Mouse (Mus musculus) hindbrain, embryonic 16.5 days (tissue): ENCODE results near the gene Begain. TPM values are rescaled to one million over a fixed set of nuclear protein-coding genes. Genes with fewer than 3 reads are reported as not detected.
A peak's percentile ranks its signal among the peaks of the same experiment; 100 is the strongest.

Source experiments
- ATAC-seq: fragments of 200-750 bp; cut with Nextera tagmentation; 2 replicates; pipeline ENCODE4 v1.8.0; 2017; ENCODE audit warnings: moderate TSS enrichment, moderate library complexity
- H3K27ac ChIP-seq: fragments of 300-500 bp; sonication (generic); 2 replicates; pipeline ENCODE4 v1.5.1; 2014; ENCODE audit warnings: low read depth, mild to moderate bottlenecking, control low read depth, low read length, moderate library complexity
- H3K27me3 ChIP-seq: fragments of 300-500 bp; sonication (generic); replicated peaks from 2 replicates; pipeline ENCODE4 v1.6.1; 2014; ENCODE audit warnings: low read length; ENCODE audit not compliant: control insufficient read depth, insufficient read depth
- H3K36me3 ChIP-seq: fragments of 300-500 bp; sonication (generic); 2 replicates; pipeline ENCODE4 v1.6.1; 2014; ENCODE audit warnings: mild to moderate bottlenecking, low read length, moderate library complexity, mixed read lengths; ENCODE audit not compliant: control insufficient read depth, insufficient read depth
- H3K4me1 ChIP-seq: fragments of 300-500 bp; sonication (generic); 2 replicates; pipeline ENCODE4 v1.6.1; 2014; ENCODE audit warnings: low read depth, low read length; ENCODE audit not compliant: control insufficient read depth, insufficient read depth
- H3K4me2 ChIP-seq: fragments of 300-500 bp; sonication (generic); 2 replicates; pipeline ENCODE4 v1.6.1; 2014; ENCODE audit warnings: mild to moderate bottlenecking, low read length, control low read depth, moderate library complexity
- H3K4me3 ChIP-seq: fragments of 300-500 bp; sonication (generic); 2 replicates; pipeline ENCODE4 v1.5.1; 2014; ENCODE audit warnings: mild to moderate bottlenecking, low read length, control low read depth, moderate library complexity
- H3K9ac ChIP-seq: fragments of 300-500 bp; sonication (generic); 2 replicates; pipeline ENCODE4 v1.6.1; 2014; ENCODE audit warnings: low read depth, mild to moderate bottlenecking, control low read depth, low read length, moderate library complexity
- H3K9me3 ChIP-seq: fragments of 300-500 bp; sonication (generic); 2 replicates; pipeline ENCODE4 v1.6.1; 2014; ENCODE audit warnings: mild to moderate bottlenecking, low read length, moderate library complexity; ENCODE audit not compliant: control insufficient read depth
- WGBS: fragments of 180-500 bp; shearing (Covaris S2); extraction: QIAGEN DNeasy Blood & Tissue Kit; methylation state at CpG from one replicate; pipeline ENCODE4 v1.1.7; 2014; 5-methylcytosine and 5-hydroxymethylcytosine counted together
- polyA plus RNA-seq: library from polyadenylated mRNA; unstranded; fragments of >200 nt; fragmentation: Nextera tagmentation; extraction: Ambion mirVana; gene quantifications from 2 replicates; pipeline ENCODE4 v1.2.1, GENCODE M21; 2015

Gene Begain
- polyA plus RNA-seq, 1 experiment from 2014 or later: 22.4 TPM

DNA sequence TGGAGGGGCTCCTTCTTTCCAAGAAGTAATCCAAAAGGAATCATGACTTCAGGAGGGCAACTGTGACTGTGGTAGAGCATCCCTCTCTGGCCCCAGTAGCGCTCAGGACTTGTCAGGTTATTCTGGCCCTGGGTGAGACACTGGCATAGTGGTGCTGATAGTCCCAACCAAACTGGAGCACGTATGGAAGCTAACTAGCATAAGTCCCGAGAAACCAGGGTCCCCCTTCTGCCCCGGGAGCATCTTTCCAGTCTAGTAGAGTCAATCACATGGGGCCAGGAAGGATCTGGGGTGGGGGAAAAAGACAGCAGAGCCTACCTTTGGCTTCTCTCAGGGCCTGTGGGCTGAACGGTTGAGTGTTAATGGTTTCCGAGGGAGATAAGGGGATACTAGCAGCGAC is 721 bp upstream of the Begain start:
- Histone ChIP-seq H3K36me3 (no peaks in the 10 kb centered on the region), H3K9me3 (no peaks in the 10 kb centered on the region), H3K9ac (no peak overlapping the region), H3K4me1 (peaks cover 14% of the 10 kb centered on the region), H3K4me2 (peak overlapping the region; percentile 95), H3K4me3 (peak overlapping the region; percentile 65), H3K27ac (no peak overlapping the region), H3K27me3 (no peaks in the 10 kb centered on the region; the same call in 1 of the 2 replicates)
- 75% methylated on average over 7 of the region's 7 CpGs for WGBS
- ATAC-seq: no peak

- Histone ChIP-seq H3K4me1 (peaks cover 14% of the 10 kb centered on the region), H3K4me3 (peak overlapping the region; percentile 65)
Observed at GRCm38 (mm10) chr12:109067561-109068135, 369 bp downstream of the Begain start.

GRCm38 (mm10) chr12:109058660-109059059 is 9.4 kb downstream of the Begain start:
- WGBS: 85% methylated on average over 8 of the region's 8 CpGs

More at GRCm38 (mm10) chr12:109067561-109068135, 369 bp downstream of the Begain start:
- WGBS: 2% methylated on average over 32 of the region's 59 CpGs
- Histone ChIP-seq H3K4me2 (peak overlapping the region; percentile 95), H3K27ac (peak overlapping the region; percentile 69), H3K9ac (peak overlapping the region; percentile 87), H3K9me3 (no peaks in the 10 kb centered on the region), H3K36me3 (no peaks in the 10 kb centered on the region), H3K27me3 (no peaks in the 10 kb centered on the region; the same call in 1 of the 2 replicates)
- peak; percentile 92 for ATAC-seq

DNA sequence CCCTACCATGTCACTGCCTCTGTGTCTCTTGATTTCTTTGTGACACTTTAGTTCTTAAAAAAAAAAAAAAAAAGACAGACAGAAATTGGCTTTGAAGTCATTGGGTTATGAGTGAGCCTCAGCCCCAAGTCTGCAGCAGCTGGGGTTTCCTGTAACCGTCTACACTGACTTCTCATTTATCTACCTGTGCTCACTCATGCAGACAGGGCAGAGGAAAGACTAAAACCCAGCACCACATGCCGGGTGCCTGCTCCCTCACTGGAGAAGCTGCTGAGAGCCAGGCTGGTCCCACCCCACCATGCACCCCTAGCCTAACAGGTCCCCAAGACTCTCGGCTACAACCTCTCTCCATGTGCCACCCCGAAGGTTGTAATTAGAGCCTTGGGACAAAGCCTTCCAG is 10.3 kb downstream of the Begain start:
- Histone ChIP-seq H3K9me3 (no peaks in the 10 kb centered on the region), H3K4me2 (no peak overlapping the region), H3K4me3 (no peak overlapping the region), H3K36me3 (no peaks in the 10 kb centered on the region), H3K4me1 (peaks cover 15% of the 10 kb centered on the region), H3K27ac (no peak overlapping the region), H3K9ac (no peak overlapping the region), H3K27me3 (peaks cover 16% of the 10 kb centered on the region)
- 85% methylated on average over 4 of the region's 4 CpGs for WGBS
- no peak for ATAC-seq

More at GRCm38 (mm10) chr12:109058660-109059059, 9.4 kb downstream of the Begain start:
- ATAC-seq: no peak
- H3K9ac ChIP-seq: no peak overlapping the region
- no peaks in the 10 kb centered on the region for H3K9me3 ChIP-seq
- no peak overlapping the region for H3K4me2 ChIP-seq
- peaks cover 5% of the 10 kb centered on the region for H3K4me1 ChIP-seq
- peaks cover 10% of the 10 kb centered on the region for H3K27me3 ChIP-seq
- H3K4me3 ChIP-seq: no peak overlapping the region
- no peak overlapping the region for H3K27ac ChIP-seq
- no peaks in the 10 kb centered on the region for H3K36me3 ChIP-seq

GRCm38 (mm10) chr12:109053020-109053806 is 14.8 kb downstream of the Begain start:
- H3K4me3 ChIP-seq: peak overlapping the region; percentile 48
- WGBS: under 1% methylated on average over 79 of the region's 105 CpGs
- peaks cover 35% of the 10 kb centered on the region for H3K27me3 ChIP-seq

GRCm38 (mm10) chr12:109049949-109050348 is 18.1 kb downstream of the Begain start:
- Histone ChIP-seq H3K9ac (no peak overlapping the region), H3K27me3 (peaks cover 31% of the 10 kb centered on the region), H3K4me3 (no peak overlapping the region), H3K36me3 (no peaks in the 10 kb centered on the region), H3K4me1 (peaks cover 21% of the 10 kb centered on the region), H3K9me3 (no peaks in the 10 kb centered on the region), H3K27ac (no peak overlapping the region), H3K4me2 (no peak overlapping the region)
- 89% methylated on average over 4 of the region's 4 CpGs for whole genome bisulfite sequencing
- no peak for ATAC-seq

More at GRCm38 (mm10) chr12:109053020-109053806, 14.8 kb downstream of the Begain start:
- Histone ChIP-seq H3K9ac (peak overlapping the region; percentile 68), H3K4me1 (peaks cover 21% of the 10 kb centered on the region), H3K36me3 (no peaks in the 10 kb centered on the region), H3K9me3 (no peaks in the 10 kb centered on the region), H3K4me2 (peak overlapping the region; percentile 97), H3K27ac (no peak overlapping the region)
- ATAC-seq: 0 out of 2 replicates have a peak, but pooled peaks have one; percentile 38

DNA sequence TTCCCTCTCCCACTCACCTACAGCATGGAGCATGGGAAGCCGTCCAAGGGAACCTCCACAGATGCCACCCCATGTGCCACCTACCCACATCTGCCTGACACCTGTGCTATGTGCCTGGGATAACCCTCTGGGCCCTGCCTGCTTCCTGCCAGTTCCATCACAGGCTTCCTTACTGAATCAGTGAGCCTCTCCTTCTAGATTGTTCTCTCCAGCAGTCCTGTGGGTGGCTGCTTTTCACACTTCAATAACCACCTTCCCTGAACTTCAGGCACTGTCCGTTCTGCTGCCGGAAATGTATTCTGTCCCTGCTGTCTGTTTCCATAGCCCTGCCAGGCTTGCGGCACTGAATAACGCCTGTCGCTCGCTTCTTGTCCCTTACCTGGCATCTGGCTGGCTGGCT is 22.4 kb downstream of the Begain start:
- no peak overlapping the region for H3K9ac ChIP-seq
- no peaks in the 10 kb centered on the region for H3K36me3 ChIP-seq
- 72% methylated on average over 7 of the region's 7 CpGs for WGBS
- peaks cover 2% of the 10 kb centered on the region for H3K27me3 ChIP-seq
- H3K4me1 ChIP-seq: no peaks in the 10 kb centered on the region
- no peaks in the 10 kb centered on the region for H3K9me3 ChIP-seq
- no peak overlapping the region for H3K4me3 ChIP-seq
- ATAC-seq: no peak
- no peak overlapping the region for H3K4me2 ChIP-seq
- H3K27ac ChIP-seq: no peak overlapping the region

GRCm38 (mm10) chr12:109044497-109044896 is 23.5 kb downstream of the Begain start:
- WGBS: 28% methylated on average over 5 of the region's 5 CpGs
- no peaks in the 10 kb centered on the region; the same call in 1 of the 2 replicates for H3K27me3 ChIP-seq
- ATAC-seq: peak; percentile 24; the same call in 1 of the 2 replicates

GRCm38 (mm10) chr12:109039311-109039710 is 28.7 kb downstream of the Begain start:
- H3K27me3 ChIP-seq: no peaks in the 10 kb centered on the region; the same call in none of the 2 replicates
- no peak overlapping the region for H3K27ac ChIP-seq
- H3K4me3 ChIP-seq: no peak overlapping the region
- ATAC-seq: no peak; the same call in 1 of the 2 replicates
- H3K9ac ChIP-seq: no peak overlapping the region
- WGBS: 43% methylated on average over 7 of the region's 7 CpGs
- H3K9me3 ChIP-seq: no peaks in the 10 kb centered on the region
- no peaks in the 10 kb centered on the region; the same call in 1 of the 2 replicates for H3K36me3 ChIP-seq
- peaks cover 11% of the 10 kb centered on the region for H3K4me1 ChIP-seq
- H3K4me2 ChIP-seq: no peak overlapping the region

More at GRCm38 (mm10) chr12:109044497-109044896, 23.5 kb downstream of the Begain start:
- Histone ChIP-seq H3K27ac (no peak overlapping the region), H3K9ac (no peak overlapping the region), H3K9me3 (no peaks in the 10 kb centered on the region), H3K4me3 (no peak overlapping the region), H3K36me3 (no peaks in the 10 kb centered on the region), H3K4me2 (no peak overlapping the region), H3K4me1 (no peaks in the 10 kb centered on the region)
